Mouse (Mus musculus) thymus, postnatal 36 days (tissue): ENCODE data around the gene Cel.

Source experiments
- DNase-seq, 2 experiments: peaks; one replicate each; pipeline ENCODE4 v3.0.0; 2022; ENCODE audit warnings: mixed read lengths in 2 of 2

The Cel gene

GRCm38 (mm10) chr2:28563303-28563702 lies at the start of gene Cel:
Cel (minus strand) TSS chr2:28563403.
- DNase-seq: no peak

GRCm38 (mm10) chr2:28612436-28613063 lies 49.3 kb upstream of the Cel start:
- no peak for DNase-seq

GRCm38 (mm10) chr2:28611407-28611787 lies 48.2 kb upstream of the Cel start:
- DNase-seq: no peak

- DNase-seq: no peak
Observed at GRCm38 (mm10) chr2:28610716-28611406, 47.7 kb upstream of the Cel start.

GRCm38 (mm10) chr2:28609851-28610250 lies 46.6 kb upstream of the Cel start:
- no peak for DNase-seq

GRCm38 (mm10) chr2:28607341-28608165 lies 44.4 kb upstream of the Cel start:
- DNase-seq: no peak

GRCm38 (mm10) chr2:28606601-28607340 lies 43.6 kb upstream of the Cel start:
- no peak for DNase-seq

- no peak for DNase-seq
Observed at GRCm38 (mm10) chr2:28605789-28606541, 42.8 kb upstream of the Cel start.

GRCm38 (mm10) chr2:28603542-28603941 lies 40.3 kb upstream of the Cel start:
- no peak for DNase-seq

- no peak for DNase-seq
Observed at GRCm38 (mm10) chr2:28601720-28602590, 38.8 kb upstream of the Cel start.

- peak; percentile 26 to 48 for DNase-seq
Observed at GRCm38 (mm10) chr2:28599569-28599900, 36.3 kb upstream of the Cel start.

GRCm38 (mm10) chr2:28598692-28599568 lies 35.7 kb upstream of the Cel start:
- DNase-seq: no peak

- no peak for DNase-seq
Observed at GRCm38 (mm10) chr2:28597733-28598547, 34.7 kb upstream of the Cel start.

- DNase-seq: no peak
Observed at GRCm38 (mm10) chr2:28596998-28597397, 33.8 kb upstream of the Cel start.

GRCm38 (mm10) chr2:28596021-28596420 lies 32.8 kb upstream of the Cel start:
- DNase-seq: no peak

GRCm38 (mm10) chr2:28592809-28593208 lies 29.6 kb upstream of the Cel start:
- DNase-seq: peak; percentile 60 to 64

GRCm38 (mm10) chr2:28591479-28591878 lies 28.3 kb upstream of the Cel start:
- no peak for DNase-seq

GRCm38 (mm10) chr2:28588574-28588973 lies 25.4 kb upstream of the Cel start:
- no peak for DNase-seq

- no peak for DNase-seq
Observed at GRCm38 (mm10) chr2:28585730-28586129, 22.5 kb upstream of the Cel start.
